Mouse (Mus musculus): ENCODE measurements around the gene Stxbp5l. TPM values are rescaled to one million over a fixed set of nuclear protein-coding genes. Genes with fewer than 3 reads are reported as not detected.

Gene Stxbp5l
- polyA plus RNA-seq, 1 experiment, result 0.92 TPM

GRCm38 (mm10) chr16:37389964-37390363 is 5.2 kb upstream of the Stxbp5l start:
- Histone ChIP-seq H3K4me3 (replicated peaks; ENCODE audit: control insufficient read depth, low read depth, low read length) (no peak overlapping the region), H3K4me1 (ENCODE audit: control insufficient read depth, insufficient read depth, low read length) (no peaks in the 10 kb centered on the region), H3K27ac (ENCODE audit: control insufficient read depth, insufficient read depth, low read depth, low read length, poor library complexity) (no peak overlapping the region)
- TF ChIP-seq POLR2A (IDR thresholded peaks at IDR 0.05; ENCODE audit: borderline replicate concordance, control insufficient read depth, low read depth, low read length), result no peak
- TF ChIP-seq CTCF (IDR thresholded peaks at IDR 0.05; ENCODE audit: control insufficient read depth, insufficient read depth, low read length), result no peak

- no peaks in the 10 kb centered on the region for H3K4me1 ChIP-seq (ENCODE audit: control insufficient read depth, insufficient read depth, low read length)
- no peak overlapping the region for H3K4me3 ChIP-seq (replicated peaks; ENCODE audit: control insufficient read depth, low read depth, low read length)
- 73% methylated on average over 4 of the region's 4 CpGs for WGBS
- no peak overlapping the region for H3K27ac ChIP-seq (ENCODE audit: control insufficient read depth, insufficient read depth, low read depth, low read length, poor library complexity)
- TF ChIP-seq CTCF (IDR thresholded peaks at IDR 0.05; ENCODE audit: control insufficient read depth, insufficient read depth, low read length), result no peak
These were observed 4.6 kb upstream of the Stxbp5l start for GRCm38 (mm10) chr16:37389201-37389905.

- 1% methylated on average over 30 of the region's 30 CpGs for WGBS
- Histone ChIP-seq H3K4me3 (replicated peaks; ENCODE audit: control insufficient read depth, low read depth, low read length) (no peak overlapping the region), H3K27ac (ENCODE audit: control insufficient read depth, insufficient read depth, low read depth, low read length, poor library complexity) (no peak overlapping the region), H3K4me1 (ENCODE audit: control insufficient read depth, insufficient read depth, low read length) (no peaks in the 10 kb centered on the region)
- TF ChIP-seq CTCF (IDR thresholded peaks at IDR 0.05; ENCODE audit: control insufficient read depth, insufficient read depth, low read length) (no peak), POLR2A (IDR thresholded peaks at IDR 0.05; ENCODE audit: borderline replicate concordance, control insufficient read depth, low read depth, low read length) (no peak)
These were observed 393 bp downstream of the Stxbp5l start for GRCm38 (mm10) chr16:37384369-37384768.

- Histone ChIP-seq H3K27ac (ENCODE audit: control insufficient read depth, insufficient read depth, low read depth, low read length, poor library complexity) (no peak overlapping the region), H3K4me1 (ENCODE audit: control insufficient read depth, insufficient read depth, low read length) (no peaks in the 10 kb centered on the region), H3K4me3 (replicated peaks; ENCODE audit: control insufficient read depth, low read depth, low read length) (no peak overlapping the region)
- 41% methylated on average over 4 of the region's 4 CpGs for WGBS
- no peak for TF ChIP-seq CTCF (IDR thresholded peaks at IDR 0.05; ENCODE audit: control insufficient read depth, insufficient read depth, low read length)
- TF ChIP-seq POLR2A (IDR thresholded peaks at IDR 0.05; ENCODE audit: borderline replicate concordance, control insufficient read depth, low read depth, low read length), result no peak
These were observed 1.3 kb downstream of the Stxbp5l start for GRCm38 (mm10) chr16:37383426-37383825.

GRCm38 (mm10) chr16:37372716-37373115 is 12.0 kb downstream of the Stxbp5l start:
- TF ChIP-seq POLR2A (IDR thresholded peaks at IDR 0.05; ENCODE audit: borderline replicate concordance, control insufficient read depth, low read depth, low read length), result no peak
- no peak for TF ChIP-seq CTCF (IDR thresholded peaks at IDR 0.05; ENCODE audit: control insufficient read depth, insufficient read depth, low read length)
- Histone ChIP-seq H3K27ac (ENCODE audit: control insufficient read depth, insufficient read depth, low read depth, low read length, poor library complexity) (no peak overlapping the region), H3K4me3 (replicated peaks; ENCODE audit: control insufficient read depth, low read depth, low read length) (no peak overlapping the region), H3K4me1 (ENCODE audit: control insufficient read depth, insufficient read depth, low read length) (no peaks in the 10 kb centered on the region)
- WGBS, result 73% methylated on average over 1 of the region's 1 CpGs

GRCm38 (mm10) chr16:37367426-37367825 is 17.3 kb downstream of the Stxbp5l start:
- WGBS, result 73% methylated on average over 4 of the region's 4 CpGs
- Histone ChIP-seq H3K4me1 (ENCODE audit: control insufficient read depth, insufficient read depth, low read length) (no peaks in the 10 kb centered on the region), H3K27ac (ENCODE audit: control insufficient read depth, insufficient read depth, low read depth, low read length, poor library complexity) (no peak overlapping the region), H3K4me3 (replicated peaks; ENCODE audit: control insufficient read depth, low read depth, low read length) (no peak overlapping the region)
- no peak for TF ChIP-seq POLR2A (IDR thresholded peaks at IDR 0.05; ENCODE audit: borderline replicate concordance, control insufficient read depth, low read depth, low read length)
- TF ChIP-seq CTCF (IDR thresholded peaks at IDR 0.05; ENCODE audit: control insufficient read depth, insufficient read depth, low read length), result no peak

- no peak overlapping the region for H3K4me3 ChIP-seq (replicated peaks; ENCODE audit: control insufficient read depth, low read depth, low read length)
- H3K27ac ChIP-seq (ENCODE audit: control insufficient read depth, insufficient read depth, low read depth, low read length, poor library complexity), result no peak overlapping the region
- no peaks in the 10 kb centered on the region for H3K4me1 ChIP-seq (ENCODE audit: control insufficient read depth, insufficient read depth, low read length)
- WGBS, result 74% methylated on average over 2 of the region's 2 CpGs
- TF ChIP-seq POLR2A (IDR thresholded peaks at IDR 0.05; ENCODE audit: borderline replicate concordance, control insufficient read depth, low read depth, low read length), result no peak
These were observed 20.8 kb downstream of the Stxbp5l start for GRCm38 (mm10) chr16:37363958-37364357.

- no peak for TF ChIP-seq CTCF (IDR thresholded peaks at IDR 0.05; ENCODE audit: control insufficient read depth, insufficient read depth, low read length)
- no peak for TF ChIP-seq POLR2A (IDR thresholded peaks at IDR 0.05; ENCODE audit: borderline replicate concordance, control insufficient read depth, low read depth, low read length)
- Histone ChIP-seq H3K27ac (ENCODE audit: control insufficient read depth, insufficient read depth, low read depth, low read length, poor library complexity) (no peak overlapping the region), H3K4me3 (replicated peaks; ENCODE audit: control insufficient read depth, low read depth, low read length) (no peak overlapping the region), H3K4me1 (ENCODE audit: control insufficient read depth, insufficient read depth, low read length) (no peaks in the 10 kb centered on the region)
- 79% methylated on average over 3 of the region's 3 CpGs for WGBS
These were observed 29.1 kb downstream of the Stxbp5l start for GRCm38 (mm10) chr16:37355621-37356020.

- 33% methylated on average over 3 of the region's 3 CpGs for WGBS
- Histone ChIP-seq H3K4me1 (ENCODE audit: control insufficient read depth, insufficient read depth, low read length) (no peaks in the 10 kb centered on the region), H3K27ac (ENCODE audit: control insufficient read depth, insufficient read depth, low read depth, low read length, poor library complexity) (no peak overlapping the region), H3K4me3 (replicated peaks; ENCODE audit: control insufficient read depth, low read depth, low read length) (no peak overlapping the region)
- TF ChIP-seq POLR2A (IDR thresholded peaks at IDR 0.05; ENCODE audit: borderline replicate concordance, control insufficient read depth, low read depth, low read length) (no peak), CTCF (IDR thresholded peaks at IDR 0.05; ENCODE audit: control insufficient read depth, insufficient read depth, low read length) (no peak)
These were observed 37.7 kb downstream of the Stxbp5l start for GRCm38 (mm10) chr16:37347092-37347491.
